Mouse (Mus musculus) forelimb bud, embryonic 11.5 days (tissue): ENCODE measurements around the gene Ctsf.
"Not testable (repeated sequence)": the region's sequence is repeated elsewhere in the genome, so short reads cannot be mapped to it uniquely, and the experiment has no call there.

Experiments used
- DNase-seq: peaks from one replicate; pipeline ENCODE4 v3.0.0-alpha.2; 2012; ENCODE audit warnings: low read depth, low spot score

Ctsf gene

DNA sequence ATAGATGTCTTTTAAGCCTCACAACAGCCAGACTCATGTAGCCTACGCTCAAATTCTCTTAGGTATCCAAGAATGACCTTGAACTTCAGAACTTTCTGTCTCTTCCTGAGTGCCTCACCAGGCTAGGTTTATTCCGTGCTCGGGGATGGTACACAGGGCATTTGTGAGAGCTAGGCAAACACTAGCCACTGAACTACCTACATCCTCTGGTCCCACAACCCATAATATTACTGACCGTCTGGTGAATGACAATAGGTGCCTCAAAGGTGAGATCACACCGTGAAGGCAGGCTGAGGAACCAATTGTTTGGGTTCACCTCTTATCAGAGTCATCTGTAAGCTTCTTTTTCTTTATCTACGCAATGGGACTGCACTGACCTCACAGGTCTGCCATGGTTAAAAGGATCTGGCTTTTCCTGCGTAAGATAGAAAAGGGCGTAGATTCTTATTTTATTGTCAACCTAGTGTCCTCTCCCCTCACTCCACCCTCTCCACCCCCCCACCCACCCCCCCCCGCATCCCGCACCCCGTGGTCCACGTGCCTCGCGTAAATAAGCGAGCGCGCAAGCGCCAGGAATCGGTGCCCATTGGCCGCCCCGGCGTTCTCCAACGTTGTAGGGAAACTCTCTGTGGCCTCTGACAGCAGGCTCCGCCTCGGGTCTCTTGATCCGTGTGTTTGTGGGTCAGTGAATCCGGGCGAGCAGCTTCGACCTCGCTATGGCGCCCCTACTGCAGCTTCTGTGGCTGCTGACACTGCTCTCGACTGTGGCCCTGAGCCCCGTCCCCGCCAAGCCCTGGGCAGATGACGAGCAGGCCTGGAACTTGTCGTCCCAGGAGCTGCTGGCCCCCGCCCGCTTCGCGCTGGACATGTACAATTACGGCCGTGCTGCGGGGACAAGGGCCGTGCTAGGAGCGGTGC is at the start of gene Ctsf:
Gene Ctsf (plus strand): TSS at position 579 of the 918 bp plus-strand sequence.
- DNase-seq: peak; percentile 72

DNA sequence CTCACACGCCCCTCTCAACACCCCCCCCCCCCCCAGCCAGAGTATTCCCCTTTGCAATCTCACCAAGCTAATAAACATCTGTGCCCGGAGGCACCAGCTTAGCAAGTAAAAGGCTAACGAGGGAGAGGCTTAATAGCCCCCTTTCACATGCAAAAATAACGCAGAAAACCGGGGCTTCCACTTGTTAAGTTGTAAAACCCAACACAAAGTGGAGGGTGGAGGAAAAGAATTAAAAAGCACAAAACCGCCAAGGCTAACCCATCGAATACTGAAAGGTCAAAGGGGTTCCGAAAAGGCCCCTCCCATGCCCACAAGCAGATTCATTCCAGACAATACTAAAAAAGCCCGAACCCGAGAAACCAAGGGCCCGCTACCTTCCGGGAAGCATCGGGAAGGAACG is 44.6 kb upstream of the Ctsf start:
- DNase-seq: no peak

DNA sequence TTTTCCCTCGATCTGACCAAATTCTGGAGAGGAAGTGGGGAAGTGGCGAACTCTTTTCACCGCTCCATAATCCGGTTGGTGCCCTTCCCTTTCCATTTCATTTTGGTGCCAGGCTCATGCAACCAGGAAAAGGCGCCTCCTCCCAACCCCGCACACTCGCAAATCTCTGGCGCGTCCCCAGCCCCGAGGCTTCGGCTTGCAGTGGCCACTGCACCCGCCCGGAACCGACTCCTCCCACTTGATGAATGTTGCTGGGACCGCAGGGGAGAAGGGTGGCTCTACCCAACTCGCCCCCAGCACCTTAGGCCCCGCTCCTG is 44.2 kb upstream of the Ctsf start:
- no peak for DNase-seq

DNA sequence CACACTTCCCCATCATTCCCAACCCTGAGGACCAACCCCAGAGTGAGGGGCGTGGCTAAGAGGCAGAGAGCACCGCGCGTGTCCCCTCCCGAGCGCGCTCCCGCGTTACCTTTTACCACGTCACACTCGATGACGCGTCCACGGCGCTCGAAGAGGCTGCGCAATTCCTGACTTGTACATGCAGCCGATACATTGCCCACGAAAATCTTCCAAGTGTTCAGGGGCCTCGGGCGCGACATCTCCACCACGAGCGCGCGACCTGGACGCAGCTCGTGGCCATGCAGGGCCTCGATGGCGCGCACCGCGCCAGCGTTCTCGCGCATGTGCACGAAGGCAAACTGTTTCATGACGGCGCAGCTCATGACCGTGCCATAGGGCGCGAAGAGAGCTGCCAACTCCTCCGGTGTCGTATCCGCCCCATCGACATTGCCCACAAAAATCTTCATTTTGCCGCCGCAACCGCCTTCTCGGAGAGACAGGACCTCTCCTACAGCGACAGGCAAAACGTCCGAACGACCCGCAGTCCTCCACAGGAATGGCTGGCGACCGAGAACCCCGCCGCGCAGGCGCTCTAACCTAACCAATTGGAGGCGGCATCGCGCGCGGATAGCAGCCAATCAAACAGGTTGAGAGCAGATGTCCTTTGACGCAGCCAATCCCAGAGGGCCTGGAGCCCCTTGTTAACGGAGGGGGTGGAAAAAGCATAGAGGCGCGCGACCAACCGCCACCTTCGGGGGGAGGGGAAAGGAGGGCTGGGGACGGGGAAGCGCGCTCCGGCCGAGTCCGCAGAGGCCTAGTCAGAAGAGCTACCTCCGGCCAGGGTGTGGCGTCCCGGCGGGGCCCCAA is 43.6 kb upstream of the Ctsf start, which contains the start of the genes Gm21992 and Rbm14:
Gene Gm21992 (minus strand): TSS at position 550 of the 846 bp plus-strand sequence.
Gene Rbm14 (minus strand): TSS at position 572 of the 846 bp plus-strand sequence.
- peak; percentile 98 for DNase-seq

DNA sequence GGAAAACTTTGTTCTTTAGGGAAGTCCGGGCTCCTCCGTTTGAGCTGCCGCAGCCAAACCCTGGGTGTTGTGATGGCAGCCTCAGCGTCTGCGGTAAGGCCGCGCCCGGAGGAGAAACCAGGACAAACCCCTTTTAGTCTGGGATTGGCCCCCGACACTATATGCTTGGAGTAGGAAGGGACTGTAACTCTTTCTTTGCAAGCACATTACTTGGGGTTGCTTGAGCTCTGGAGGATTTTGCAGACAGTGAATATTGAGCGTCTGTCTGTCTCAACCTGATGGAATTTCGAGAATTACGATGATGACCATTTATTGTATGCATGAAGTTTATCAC is 43.1 kb upstream of the Ctsf start:
- DNase-seq: no peak

DNA sequence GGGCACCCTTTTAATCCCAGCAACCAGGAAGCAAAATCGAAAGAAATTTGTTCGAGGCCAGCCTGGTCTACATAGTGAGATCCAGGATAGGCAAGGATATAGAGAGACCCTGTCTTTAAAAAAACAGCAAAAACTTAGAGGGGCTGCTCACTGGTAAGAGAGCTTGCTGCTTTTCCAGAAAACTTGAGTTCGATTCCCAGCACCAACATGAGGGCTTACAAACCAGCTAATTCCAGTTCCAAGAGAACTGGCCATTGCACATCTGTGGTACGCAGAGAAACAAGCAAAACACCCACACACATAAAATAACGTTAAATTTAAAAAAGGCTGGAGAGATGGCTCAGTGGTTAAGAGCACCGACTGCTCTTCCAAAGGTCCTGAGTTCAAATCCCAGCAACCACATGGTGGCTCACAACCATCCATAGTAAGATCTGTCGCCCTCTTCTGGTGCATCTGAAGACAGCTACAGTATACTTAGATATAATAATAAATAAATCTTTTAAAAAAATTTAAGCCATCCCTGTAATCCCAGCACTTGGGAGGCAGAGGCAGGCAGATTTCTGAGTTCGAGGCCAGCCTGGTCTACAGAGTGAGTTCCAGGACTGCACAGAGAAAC is 42.5 kb upstream of the Ctsf start:
- not testable (repeated sequence) for DNase-seq

DNA sequence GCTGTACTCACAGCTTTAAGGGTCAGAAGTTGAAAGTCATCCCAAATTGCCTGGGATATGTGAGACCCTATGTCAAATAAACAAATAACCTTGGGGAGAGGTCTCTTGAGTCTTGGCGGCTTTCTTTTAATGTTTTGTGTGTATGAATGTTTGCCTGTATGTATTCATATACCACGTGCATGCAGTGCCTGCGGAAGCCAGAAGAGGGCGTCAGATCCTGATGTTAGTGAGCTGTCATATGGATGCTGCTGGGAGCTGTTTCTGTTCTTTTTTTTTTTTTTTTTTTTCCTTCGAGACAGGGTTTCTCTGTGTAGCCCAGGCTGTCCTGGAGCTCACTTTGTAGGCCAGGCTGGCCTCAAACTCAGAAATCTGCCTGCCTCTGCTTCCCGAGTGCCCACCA is 41.9 kb upstream of the Ctsf start:
- no peak for DNase-seq

DNA sequence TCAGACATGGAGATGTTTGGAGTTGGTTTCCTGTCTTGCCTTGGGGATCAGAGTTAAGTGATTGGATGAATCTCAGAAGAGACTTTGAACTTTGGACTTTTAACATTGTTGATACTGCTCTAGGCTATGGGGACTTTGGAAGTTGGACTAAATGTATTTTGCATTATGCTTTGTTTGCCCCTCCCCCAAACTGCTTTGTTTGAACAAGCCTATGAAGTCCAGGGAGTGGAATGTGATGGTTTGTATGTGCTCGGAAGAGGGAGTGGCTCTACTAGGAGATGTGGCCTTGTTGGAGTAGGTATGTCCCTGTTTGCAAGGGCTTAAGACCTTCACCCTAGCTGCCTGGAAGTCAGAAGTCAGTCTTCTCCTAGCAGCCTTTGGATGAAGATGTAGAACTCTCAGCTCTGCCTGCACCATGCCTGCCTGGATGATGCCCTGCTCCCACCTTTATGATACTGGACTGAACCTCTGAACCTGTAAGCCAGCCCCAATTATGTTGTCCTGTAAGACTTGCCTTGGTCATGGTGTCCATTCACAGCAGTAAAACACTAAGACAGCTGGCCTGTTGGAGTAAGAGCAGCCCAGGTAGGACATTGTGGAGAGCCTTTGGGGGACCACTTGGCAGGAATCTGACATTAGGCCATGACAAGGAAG is 37.6 kb upstream of the Ctsf start:
- DNase-seq: no peak

DNA sequence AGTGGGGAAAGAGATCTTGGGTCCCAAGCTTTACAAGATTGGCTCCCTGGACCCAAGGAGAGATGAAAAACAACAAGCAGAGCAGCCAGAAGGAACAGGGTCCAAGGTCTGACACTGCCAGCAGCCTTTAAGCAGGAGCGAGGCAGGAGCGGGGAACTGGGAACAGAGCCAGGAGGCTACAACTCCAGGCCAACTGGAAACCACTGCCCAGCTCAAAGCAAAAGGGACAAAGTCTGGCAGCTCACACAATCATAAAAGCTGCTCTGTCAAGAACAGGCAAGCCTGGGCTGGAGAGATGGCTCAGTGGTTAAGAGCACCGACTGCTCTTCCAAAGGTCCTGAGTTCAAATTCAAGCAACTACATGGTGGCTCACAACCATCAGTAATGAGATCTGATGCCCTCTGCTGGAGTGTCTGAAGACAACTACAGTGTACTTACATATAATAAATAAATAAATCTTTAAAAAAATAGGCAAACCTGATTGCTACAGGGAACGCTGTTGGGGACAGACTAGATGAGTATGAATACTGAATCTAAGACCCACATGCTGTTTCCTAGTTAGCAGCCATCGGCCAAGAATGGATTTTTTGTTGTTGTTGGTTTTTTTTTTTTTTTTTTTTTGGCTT is 34.1 kb upstream of the Ctsf start:
- no peak for DNase-seq

DNA sequence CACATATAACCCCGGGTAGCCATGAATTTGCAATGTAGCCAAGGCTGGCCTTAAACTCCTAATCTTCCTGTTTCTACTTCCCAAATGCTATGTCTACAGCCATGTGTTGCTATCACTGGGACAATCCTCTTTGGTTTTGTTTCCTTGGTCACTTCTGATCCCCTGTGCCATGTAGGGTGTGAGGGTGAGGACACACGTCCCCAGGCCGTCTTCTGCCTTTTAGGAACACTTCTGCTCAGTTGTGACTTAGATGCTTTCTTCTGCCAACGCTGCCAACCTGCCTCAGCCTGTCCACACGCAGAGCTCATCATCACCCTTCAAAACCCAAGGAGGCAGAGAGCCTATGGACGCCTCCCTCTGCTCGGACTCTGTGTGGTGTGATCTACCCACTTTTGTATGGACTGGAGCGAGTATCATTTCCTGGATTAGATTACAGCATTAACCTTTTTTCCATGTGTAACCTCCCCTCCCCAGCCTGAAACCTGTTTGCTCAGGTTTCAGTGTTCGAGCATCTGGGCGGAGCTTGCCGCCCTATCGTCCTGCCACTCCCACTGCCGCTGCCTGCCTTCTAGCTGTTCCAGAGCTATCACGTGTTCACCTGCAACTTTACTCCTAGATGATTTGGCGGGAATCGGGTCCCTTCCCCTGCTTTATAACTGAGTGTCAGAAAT is 26.4 kb upstream of the Ctsf start:
- DNase-seq: no peak

DNA sequence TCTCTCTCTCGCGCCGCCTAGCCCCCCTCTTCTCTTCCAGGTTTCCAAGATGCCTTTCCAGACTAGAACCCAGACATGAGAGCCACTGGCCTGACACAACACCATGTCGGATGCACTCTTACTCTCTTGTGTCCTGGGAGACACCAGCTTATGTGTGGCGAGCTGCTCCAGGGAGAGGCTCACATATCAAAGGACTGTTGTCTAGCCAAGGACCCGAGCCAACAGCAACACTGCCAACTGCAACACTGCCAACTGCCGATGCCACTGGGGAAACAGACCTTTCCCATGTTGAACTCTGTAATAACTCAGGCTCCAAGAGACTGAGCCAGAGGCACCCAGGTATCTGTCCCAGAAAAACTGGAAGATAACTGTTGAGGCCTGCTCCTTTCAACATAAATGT is 25.8 kb upstream of the Ctsf start:
- no peak for DNase-seq

DNA sequence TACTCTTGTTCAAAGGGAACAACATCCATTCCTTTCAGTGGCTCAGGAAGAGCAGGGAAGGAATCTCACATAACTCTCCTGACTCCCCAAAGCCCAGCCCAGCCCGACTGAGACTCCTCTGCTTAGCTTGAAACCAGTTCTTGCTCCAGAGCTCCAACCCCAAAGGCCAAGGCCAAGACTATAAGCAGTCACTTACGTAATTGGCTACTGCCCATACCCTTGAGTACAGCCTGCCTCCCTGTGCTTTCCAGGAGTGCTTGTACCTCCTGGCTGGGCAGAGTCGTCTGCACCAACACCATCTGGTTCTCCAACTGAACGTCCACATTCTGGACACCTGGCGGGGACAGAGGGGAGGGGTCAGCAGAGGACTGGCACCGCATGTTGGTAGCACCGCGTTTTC is 21.0 kb upstream of the Ctsf start:
- DNase-seq: no peak

DNA sequence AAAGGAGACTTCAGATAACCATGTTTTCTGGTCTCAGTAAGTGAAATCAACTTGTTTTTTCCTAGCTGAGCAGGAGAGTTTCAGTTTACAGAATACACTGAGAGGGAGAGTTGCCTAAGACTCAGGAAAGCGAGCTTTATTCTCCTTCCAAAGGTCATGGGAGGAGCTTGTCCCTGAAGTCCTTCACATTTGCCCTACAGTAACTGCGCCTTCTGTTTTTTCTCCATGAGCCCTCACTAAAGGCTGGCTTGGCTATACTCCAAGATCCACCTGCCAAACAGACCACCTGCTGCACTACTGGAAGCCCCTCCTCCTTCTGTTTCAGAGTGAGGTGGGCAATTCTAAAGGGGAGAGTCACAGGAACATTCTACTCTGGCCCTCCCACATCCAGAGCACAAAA is 18.8 kb upstream of the Ctsf start:
- no peak for DNase-seq

DNA sequence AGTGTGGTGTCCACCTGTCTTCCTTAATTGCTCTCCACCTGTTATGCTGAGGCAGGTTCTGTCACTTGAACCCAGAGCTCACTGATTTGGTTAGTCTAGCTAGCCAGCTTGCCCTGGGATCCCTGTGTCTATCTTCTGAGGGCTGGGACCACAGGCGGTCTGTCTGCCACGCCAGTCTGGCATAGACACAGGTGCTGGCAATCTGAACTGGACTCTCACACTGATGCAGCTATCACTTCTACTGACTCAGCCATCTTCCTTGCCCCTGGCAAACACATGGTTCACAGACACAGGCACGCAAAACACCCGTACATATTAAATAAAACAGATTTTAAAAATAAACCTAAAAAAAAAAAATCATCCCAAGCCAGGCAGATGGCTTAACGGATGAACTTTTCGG is 17.9 kb upstream of the Ctsf start:
- DNase-seq: no peak

DNA sequence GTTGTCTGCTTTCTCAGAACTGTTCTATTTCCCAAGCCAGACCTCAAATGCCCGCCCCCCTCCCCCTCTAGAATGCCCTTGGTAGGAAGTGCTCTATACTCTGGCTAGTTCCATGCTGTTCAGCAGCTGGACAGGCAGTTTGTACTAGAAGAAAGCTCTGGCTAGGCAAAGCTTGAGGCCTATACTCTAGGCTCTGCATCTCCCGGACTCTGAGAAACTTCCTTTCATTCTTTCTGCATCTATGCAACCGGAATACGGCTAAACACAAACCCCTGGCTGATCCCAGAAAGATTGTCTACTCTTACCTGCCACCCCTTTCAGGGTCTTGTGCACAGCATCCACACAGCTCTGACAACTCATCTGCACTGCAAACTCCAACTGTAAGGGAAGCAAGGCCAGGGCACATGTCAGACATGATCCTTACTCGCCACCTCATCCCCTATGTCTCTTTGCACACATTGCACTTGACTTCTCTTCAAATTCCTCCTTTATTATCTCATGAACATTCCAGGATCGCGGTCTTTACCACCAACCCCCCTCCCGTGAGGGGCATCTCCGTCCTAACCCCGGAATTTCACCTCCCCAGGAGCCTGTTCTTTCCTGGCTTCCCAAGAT is 16.3 kb upstream of the Ctsf start:
- DNase-seq: no peak

DNA sequence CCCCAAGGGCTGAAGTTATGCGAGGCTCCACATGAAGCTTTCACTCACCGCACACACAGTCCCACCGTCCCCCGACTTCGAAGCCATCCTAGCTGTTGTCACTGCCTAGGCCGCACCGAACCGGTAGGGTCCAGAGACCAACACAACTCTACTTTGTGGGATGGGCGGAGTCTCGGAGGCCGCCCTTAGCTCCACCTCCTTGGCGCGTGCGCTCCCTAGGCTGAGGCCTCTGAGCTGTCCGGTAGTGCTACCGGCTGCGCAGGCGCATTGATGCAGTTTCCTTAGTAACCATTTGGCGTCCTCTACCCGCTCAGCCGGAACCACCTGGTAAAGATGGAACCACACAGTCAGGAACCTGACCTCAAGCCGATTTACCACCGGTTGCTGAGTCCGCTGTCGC is 15.8 kb upstream of the Ctsf start, which contains the start of the genes Ccs and Ccdc87:
Gene Ccs (minus strand): TSS at position 184 of the 400 bp plus-strand sequence.
Gene Ccdc87 (plus strand): TSS at position 218 of the 400 bp plus-strand sequence.
- peak; percentile 94 for DNase-seq

DNA sequence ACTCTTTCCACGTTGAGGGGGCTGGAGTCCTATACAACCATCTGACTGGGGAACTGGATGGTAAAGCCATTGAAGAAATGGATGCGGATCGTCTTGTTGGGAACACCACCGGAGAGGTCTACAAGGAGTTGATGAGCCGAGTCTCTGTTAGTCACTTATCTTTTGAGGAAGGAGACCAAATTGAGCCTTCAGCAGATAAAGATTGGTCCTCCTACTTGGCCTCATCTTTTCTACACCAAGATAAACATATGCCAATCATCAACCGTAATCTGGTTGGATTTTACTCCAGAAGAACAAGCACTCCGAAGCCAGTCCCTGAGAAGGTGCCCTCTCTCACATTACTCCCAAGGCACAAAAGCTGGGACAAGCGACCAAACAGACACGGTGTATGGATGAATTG is 14.1 kb upstream of the Ctsf start:
- no peak for DNase-seq

DNA sequence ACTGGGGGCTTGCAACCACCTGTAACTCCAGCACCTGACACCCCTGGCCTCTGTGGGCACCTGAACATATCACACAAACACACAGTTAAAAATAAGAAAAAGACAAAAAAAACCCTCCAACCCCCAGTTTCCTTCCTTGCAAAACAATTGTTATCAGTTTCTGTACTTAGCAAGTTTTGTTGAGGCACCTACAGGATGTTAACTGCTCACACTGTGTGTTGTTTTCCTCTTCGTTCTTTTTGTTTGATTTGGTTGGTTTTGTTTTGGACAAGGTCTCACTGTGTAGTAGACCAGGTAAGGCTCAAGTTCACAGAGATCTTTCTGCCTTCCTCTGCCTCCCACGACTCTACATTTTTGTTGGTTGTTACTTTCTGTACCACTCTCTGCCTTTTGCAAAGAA is 12.3 kb upstream of the Ctsf start:
- DNase-seq: no peak

DNA sequence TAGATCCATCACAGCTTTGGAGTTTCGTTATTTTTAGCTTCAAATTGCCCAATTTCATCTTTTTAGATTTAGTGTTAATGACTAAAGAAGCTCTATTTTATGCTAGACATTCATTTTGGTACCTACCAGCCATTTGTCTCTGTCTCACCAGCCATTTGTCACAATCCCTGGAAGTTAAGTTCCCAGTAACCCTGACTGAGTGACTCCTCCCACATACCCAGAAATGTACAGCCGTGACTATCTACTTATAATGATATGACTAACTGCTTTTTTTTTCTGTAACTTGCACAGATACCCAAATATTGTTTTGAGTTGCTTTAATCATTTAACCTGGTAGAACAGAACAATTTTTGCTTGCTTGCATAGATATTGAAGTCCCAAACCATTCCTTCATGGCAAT is 9.1 kb upstream of the Ctsf start:
- no peak for DNase-seq

DNA sequence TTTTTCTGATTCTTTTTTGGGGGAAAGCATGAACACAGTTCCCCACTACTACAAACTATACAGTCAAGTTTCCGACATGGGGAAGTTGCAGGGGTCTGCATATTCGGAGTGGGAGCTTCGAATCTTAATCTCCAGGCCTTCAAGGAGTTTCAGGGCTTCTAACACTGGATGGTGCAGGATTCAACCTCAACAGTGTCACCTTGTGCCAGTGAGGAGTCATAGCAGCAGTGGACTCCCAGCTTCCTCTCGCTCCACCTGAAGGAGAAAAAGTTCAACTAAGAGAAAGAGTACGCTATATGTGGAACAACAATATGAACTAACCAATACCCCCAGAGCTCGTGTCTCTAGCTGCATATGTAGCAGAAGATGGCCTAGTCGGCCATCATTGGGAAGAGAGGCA is 7.4 kb upstream of the Ctsf start:
- DNase-seq: no peak
